Mouse (Mus musculus): ENCODE measurements around the gene Tfeb. TPM values are rescaled to one million over a fixed set of nuclear protein-coding genes. Genes with fewer than 3 reads are reported as not detected.

The Tfeb gene
- polyA plus RNA-seq, 1 experiment from 2014 or later, result 14.1 TPM

DNA sequence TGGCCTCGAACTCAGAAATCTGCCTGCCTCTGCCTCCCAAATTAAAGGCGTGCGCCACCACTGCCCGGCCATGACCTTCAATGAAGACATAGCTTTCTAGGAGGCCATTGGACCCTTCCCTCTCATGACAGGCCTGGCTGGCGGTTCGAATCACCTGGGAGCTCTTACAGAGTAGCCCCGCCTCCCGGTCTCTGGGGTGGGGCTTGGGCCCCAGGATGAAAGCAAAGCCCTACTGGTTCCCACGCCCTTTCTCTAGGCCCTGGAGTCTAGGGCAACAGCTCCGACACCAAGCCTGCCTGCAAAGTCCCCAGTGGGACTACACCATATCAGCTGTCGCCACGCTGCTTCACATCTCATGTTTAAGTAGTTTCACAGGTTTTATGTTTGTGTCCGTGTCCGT lies 7.3 kb downstream of the Tfeb start:
- Histone ChIP-seq H3K4me3 (no peak overlapping the region), H3K27ac (no peak overlapping the region), H3K36me3 (no peaks in the 10 kb centered on the region), H3K4me2 (no peak overlapping the region), H3K27me3 (no peaks in the 10 kb centered on the region), H3K9me3 (no peaks in the 10 kb centered on the region), H3K4me1 (peaks cover 19% of the 10 kb centered on the region), H3K9ac (no peak overlapping the region)
- 92% methylated on average over 14 of the region's 14 CpGs for WGBS
- no peak for ATAC-seq (ENCODE audit: insufficient number of reproducible peaks, low FRiP score, low TSS enrichment, low read depth)

DNA sequence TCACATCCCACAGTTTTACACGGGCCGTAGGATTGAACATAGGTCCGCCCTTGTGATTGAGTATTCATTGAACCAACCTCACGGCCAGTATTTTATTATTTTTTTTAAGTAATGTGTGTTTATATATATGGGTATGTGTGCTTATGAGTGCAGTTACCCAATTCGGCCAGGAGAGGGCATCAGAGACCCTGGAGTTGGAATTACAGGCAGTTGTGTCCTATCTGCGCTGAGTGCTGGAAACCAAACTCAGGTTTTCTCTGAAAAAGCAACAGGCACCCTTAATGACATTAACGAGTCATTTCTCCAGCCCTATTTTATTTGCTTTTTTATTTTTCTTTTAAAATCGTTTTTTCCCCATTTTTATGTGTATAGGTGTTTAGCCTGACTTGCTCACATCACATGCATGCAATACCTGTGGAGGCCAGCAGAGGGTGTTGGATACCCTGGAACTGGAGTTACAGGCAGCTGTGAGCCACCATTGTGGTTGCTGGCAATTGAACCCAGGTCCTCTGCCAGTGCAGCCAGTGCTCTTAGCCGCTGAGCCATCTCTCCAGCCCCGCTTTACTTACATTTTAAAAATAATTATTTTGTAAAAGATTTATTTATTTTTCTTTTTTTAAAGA lies 8.0 kb downstream of the Tfeb start:
- no peak overlapping the region for H3K4me2 ChIP-seq
- no peaks in the 10 kb centered on the region for H3K9me3 ChIP-seq
- H3K9ac ChIP-seq, result no peak overlapping the region
- H3K36me3 ChIP-seq, result no peaks in the 10 kb centered on the region
- H3K27ac ChIP-seq, result no peak overlapping the region
- peaks cover 14% of the 10 kb centered on the region for H3K4me1 ChIP-seq
- no peak for ATAC-seq (ENCODE audit: insufficient number of reproducible peaks, low FRiP score, low TSS enrichment, low read depth)
- H3K27me3 ChIP-seq, result no peaks in the 10 kb centered on the region
- 87% methylated on average over 10 of the region's 10 CpGs for WGBS
- H3K4me3 ChIP-seq, result no peak overlapping the region

DNA sequence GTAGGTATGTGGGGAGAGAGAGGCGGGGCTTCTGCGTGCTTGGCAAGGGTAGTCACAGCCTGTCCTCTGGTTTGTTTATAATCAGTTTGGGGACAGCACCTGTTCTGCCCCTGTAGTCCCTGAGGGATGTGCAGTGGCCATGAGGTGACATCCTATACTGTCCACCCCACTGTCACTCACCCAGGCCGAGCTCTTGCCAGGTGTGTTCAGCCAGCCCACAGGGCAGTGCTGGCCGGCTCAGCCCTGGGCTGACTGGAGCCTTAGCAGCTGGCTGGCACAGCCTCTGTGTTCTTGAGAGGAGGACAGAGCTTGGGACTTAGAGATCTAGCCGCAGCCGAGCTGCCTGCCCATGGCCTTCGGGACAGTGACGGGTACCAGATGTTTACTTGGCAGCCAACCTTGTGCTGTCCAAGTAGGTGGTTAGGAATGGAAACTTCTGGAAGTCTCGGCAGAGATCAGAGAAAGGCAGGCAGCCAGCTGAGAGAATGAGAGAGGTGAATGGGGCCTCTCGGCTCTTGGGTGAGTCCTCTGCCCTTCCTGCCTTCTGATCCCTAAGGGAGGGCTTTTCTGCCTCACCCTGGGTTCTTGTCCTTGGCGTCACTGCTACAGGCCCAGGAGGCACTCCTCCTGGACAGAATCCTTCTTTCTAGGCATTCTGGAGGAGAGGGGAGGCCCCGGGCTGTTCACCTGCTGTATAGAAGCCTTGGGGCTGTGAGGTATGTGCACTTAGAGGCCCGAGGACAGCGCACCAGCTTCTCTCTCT lies 12.1 kb downstream of the Tfeb start:
- Histone ChIP-seq H3K27ac (peak overlapping the region; percentile 33; the same call in 1 of the 2 replicates), H3K36me3 (0 out of 2 replicates have a peak, but pooled peaks cover 6% of the 10 kb centered on the region), H3K4me2 (no peak overlapping the region), H3K4me3 (no peak overlapping the region), H3K4me1 (peaks cover 11% of the 10 kb centered on the region), H3K27me3 (no peaks in the 10 kb centered on the region), H3K9me3 (no peaks in the 10 kb centered on the region), H3K9ac (no peak overlapping the region)
- ATAC-seq (ENCODE audit: insufficient number of reproducible peaks, low FRiP score, low TSS enrichment, low read depth), result peak; percentile 64; the same call in 1 of the 2 replicates
- 52% methylated on average over 14 of the region's 14 CpGs for WGBS

DNA sequence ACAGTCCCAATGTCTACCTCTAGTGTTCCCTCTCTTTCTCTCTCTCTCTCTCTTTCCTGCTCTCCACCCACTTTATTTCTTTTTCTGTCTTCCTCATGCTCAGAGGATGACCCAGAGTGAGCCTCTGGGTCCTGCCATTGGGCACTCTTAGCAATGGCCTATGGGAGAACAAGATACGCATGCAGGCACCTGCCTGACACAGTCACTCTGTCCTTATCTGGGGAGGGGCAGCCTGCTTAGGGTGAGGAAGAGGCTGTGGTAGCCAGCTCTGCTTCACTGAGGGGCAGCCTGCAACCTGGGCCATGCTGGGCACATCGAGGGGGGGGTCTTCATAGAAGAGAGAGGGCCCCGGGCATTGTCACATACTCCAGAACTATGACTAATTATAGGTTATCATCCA lies 12.8 kb downstream of the Tfeb start:
- H3K9me3 ChIP-seq, result no peaks in the 10 kb centered on the region
- peaks cover 11% of the 10 kb centered on the region for H3K4me1 ChIP-seq
- H3K4me3 ChIP-seq, result no peak overlapping the region
- ATAC-seq (ENCODE audit: insufficient number of reproducible peaks, low FRiP score, low TSS enrichment, low read depth), result no peak
- H3K4me2 ChIP-seq, result no peak overlapping the region
- no peak overlapping the region for H3K9ac ChIP-seq
- 0 out of 2 replicates have a peak, but pooled peaks cover 6% of the 10 kb centered on the region for H3K36me3 ChIP-seq
- H3K27ac ChIP-seq, result no peak overlapping the region
- WGBS, result 65% methylated on average over 3 of the region's 3 CpGs
- no peaks in the 10 kb centered on the region for H3K27me3 ChIP-seq

DNA sequence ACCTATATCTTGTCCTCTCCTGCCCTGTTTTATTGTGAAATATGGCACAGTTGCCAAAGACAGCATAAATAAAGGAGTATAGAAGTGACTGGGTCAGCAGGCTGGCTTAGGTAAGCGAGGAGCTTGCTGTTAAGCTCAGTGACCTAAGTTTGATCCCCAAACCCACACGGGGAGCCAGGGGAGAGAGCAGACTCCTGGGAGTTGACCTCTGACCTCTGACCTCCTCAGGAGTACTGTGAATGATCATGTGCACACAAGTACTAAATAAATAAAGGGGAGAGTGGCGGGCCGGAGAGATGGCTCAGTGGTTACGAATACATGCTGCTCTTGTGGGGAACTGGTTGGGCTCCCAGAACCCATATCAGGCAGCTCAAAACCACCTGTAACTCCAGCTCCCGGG lies 13.3 kb downstream of the Tfeb start:
- H3K27me3 ChIP-seq, result no peaks in the 10 kb centered on the region
- 0 out of 2 replicates have a peak, but pooled peaks cover 6% of the 10 kb centered on the region for H3K36me3 ChIP-seq
- peaks cover 11% of the 10 kb centered on the region for H3K4me1 ChIP-seq
- 66% methylated on average over 6 of the region's 6 CpGs for WGBS
- H3K27ac ChIP-seq, result no peak overlapping the region
- no peak overlapping the region for H3K4me3 ChIP-seq
- no peak overlapping the region for H3K4me2 ChIP-seq
- ATAC-seq (ENCODE audit: insufficient number of reproducible peaks, low FRiP score, low TSS enrichment, low read depth), result no peak
- H3K9me3 ChIP-seq, result no peaks in the 10 kb centered on the region
- H3K9ac ChIP-seq, result no peak overlapping the region

DNA sequence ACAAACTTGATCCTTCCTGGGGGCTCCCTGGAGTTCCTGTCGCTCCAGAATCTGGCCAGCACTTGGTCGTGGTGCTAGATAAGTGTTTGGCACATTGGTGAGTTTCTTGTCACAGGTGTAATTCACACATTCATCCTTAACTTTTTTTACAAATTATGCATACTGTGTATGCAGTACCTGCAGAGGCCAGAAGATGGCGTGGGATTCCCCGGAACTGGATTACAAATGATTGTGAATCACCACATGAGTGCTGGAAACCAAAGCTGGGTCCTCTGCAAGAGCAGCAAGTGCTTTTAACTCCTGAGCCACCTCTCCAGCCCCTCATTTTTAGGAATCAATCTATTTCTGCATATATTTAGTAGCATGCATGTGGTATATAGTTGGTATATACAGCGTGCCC lies 15.0 kb downstream of the Tfeb start:
- Histone ChIP-seq H3K27me3 (no peaks in the 10 kb centered on the region), H3K36me3 (0 out of 2 replicates have a peak, but pooled peaks cover 6% of the 10 kb centered on the region), H3K4me2 (no peak overlapping the region), H3K4me3 (no peak overlapping the region), H3K4me1 (peaks cover 11% of the 10 kb centered on the region), H3K27ac (no peak overlapping the region), H3K9ac (no peak overlapping the region), H3K9me3 (no peaks in the 10 kb centered on the region)
- ATAC-seq (ENCODE audit: insufficient number of reproducible peaks, low FRiP score, low TSS enrichment, low read depth), result no peak
- 72% methylated on average over 5 of the region's 5 CpGs for WGBS

DNA sequence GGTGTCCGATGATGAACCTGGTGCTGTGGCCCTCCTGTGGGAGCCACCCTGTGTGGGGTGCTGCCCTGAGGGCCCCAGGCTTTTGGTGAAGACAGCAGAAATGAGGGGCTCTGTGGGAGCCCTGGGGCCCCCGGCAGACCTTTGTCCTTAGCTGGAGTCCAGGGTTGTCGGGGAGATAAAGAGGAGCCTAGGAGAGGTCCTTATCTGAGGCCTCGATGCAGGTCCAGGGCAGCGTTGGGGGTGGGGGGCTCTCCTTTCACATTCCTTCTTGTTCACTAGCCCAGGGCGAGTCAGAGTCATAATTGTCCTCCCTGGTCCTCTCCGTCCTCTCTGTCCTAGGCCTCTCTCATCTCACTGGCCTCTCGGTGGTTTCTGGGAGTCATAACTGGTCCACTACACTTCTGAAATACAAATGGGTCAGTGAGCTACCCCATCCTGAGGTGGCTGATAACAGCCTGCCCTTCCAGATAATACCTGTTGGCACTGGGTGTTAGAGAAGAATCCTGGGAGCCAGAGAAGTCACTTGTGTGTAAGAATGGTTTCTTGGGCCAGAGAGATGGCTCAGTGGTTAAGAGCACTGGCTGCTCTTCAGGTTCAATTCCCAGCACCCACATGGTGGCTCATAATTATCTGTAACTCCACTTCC lies 16.4 kb downstream of the Tfeb start:
- no peak for ATAC-seq (ENCODE audit: insufficient number of reproducible peaks, low FRiP score, low TSS enrichment, low read depth)
- Histone ChIP-seq H3K27ac (no peak overlapping the region), H3K27me3 (no peaks in the 10 kb centered on the region), H3K9ac (no peak overlapping the region), H3K4me2 (no peak overlapping the region), H3K9me3 (no peaks in the 10 kb centered on the region), H3K36me3 (0 out of 2 replicates have a peak, but pooled peaks cover 6% of the 10 kb centered on the region), H3K4me3 (no peak overlapping the region), H3K4me1 (peaks cover 11% of the 10 kb centered on the region)
- WGBS, result 86% methylated on average over 8 of the region's 8 CpGs

DNA sequence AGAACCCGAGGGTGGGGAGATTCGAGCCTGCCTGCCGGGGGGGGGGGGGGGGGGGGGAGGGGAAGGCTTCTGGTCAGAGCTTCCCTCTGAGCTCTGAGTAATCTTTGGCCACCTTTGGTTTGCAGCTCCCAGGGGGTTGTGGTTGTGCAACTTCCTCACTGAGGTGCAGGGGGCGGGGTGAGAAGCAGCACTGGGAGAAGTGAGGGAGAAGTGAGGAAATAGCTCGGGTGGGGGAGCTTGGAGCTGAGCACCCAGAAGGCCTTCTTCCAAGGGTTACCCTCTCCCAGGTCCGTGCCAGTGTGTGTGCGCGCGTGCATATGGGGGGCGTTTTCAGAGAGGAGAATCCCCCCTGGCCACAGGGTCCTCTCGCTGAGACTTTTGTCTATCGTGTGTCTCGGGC lies 17.4 kb downstream of the Tfeb start:
- Histone ChIP-seq H3K27me3 (no peaks in the 10 kb centered on the region), H3K4me2 (no peak overlapping the region), H3K36me3 (0 out of 2 replicates have a peak, but pooled peaks cover 6% of the 10 kb centered on the region), H3K4me1 (peaks cover 5% of the 10 kb centered on the region), H3K4me3 (no peak overlapping the region), H3K9me3 (no peaks in the 10 kb centered on the region), H3K9ac (no peak overlapping the region), H3K27ac (no peak overlapping the region)
- WGBS, result 77% methylated on average over 10 of the region's 13 CpGs
- no peak for ATAC-seq (ENCODE audit: insufficient number of reproducible peaks, low FRiP score, low TSS enrichment, low read depth)

DNA sequence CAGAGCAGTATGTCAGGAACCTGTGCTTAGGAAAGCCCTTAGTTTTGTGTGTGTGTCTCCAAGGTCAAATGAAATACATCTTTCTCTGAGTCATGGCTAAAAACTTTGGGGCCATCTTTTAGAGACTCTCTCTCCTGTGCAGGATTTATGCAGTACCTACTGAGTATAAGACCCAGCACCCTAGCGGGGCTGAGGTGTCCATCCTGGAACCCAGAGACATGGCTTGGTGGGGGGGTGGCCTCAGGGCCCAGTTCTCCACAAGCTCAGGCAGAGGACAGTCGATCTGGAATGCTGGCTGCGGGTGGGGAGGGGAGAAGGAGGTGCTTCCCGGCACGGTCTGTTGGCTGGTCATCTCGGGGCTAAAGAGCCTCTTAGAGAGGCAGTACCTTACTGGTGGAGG lies 19.5 kb downstream of the Tfeb start:
- 37% methylated on average over 6 of the region's 6 CpGs for WGBS
- Histone ChIP-seq H3K9ac (no peak overlapping the region), H3K36me3 (0 out of 2 replicates have a peak, but pooled peaks cover 6% of the 10 kb centered on the region), H3K4me2 (no peak overlapping the region), H3K4me3 (no peak overlapping the region), H3K27ac (no peak overlapping the region), H3K9me3 (no peaks in the 10 kb centered on the region), H3K27me3 (no peaks in the 10 kb centered on the region), H3K4me1 (peaks cover 16% of the 10 kb centered on the region)
- ATAC-seq (ENCODE audit: insufficient number of reproducible peaks, low FRiP score, low TSS enrichment, low read depth), result no peak

DNA sequence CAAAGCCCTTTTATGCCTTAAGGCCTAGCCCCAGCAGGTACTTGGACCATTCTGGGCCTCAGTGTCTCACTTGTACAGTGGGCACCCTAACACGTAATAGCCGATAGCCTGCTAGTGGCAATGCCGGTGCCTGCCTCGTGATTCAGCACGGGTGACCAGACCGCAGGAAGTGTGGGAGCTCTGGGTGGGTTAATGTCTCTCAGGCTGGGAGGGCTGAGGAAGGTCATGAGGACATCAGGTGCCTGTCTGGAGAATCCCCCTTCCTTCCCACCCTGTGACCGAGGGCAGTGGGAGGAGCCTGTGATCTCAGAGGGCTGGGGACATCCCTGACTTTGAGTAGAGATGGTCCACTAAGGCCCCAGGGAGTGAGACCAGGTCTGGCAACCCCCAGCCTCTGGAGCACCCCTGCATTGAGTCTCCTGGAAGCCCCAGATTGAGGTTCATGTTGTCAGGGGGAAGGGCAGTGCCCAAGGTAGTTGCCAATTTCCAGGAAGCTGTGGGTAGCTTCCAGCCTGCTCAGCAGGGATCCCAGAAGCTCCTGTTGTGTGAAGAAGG lies 20.3 kb downstream of the Tfeb start:
- Histone ChIP-seq H3K27ac (no peak overlapping the region), H3K9me3 (no peaks in the 10 kb centered on the region), H3K36me3 (0 out of 2 replicates have a peak, but pooled peaks cover under 1% of the 10 kb centered on the region), H3K4me1 (peaks cover 16% of the 10 kb centered on the region), H3K9ac (no peak overlapping the region), H3K27me3 (no peaks in the 10 kb centered on the region), H3K4me3 (no peak overlapping the region), H3K4me2 (no peak overlapping the region)
- 83% methylated on average over 7 of the region's 7 CpGs for WGBS
- ATAC-seq (ENCODE audit: insufficient number of reproducible peaks, low FRiP score, low TSS enrichment, low read depth), result no peak

DNA sequence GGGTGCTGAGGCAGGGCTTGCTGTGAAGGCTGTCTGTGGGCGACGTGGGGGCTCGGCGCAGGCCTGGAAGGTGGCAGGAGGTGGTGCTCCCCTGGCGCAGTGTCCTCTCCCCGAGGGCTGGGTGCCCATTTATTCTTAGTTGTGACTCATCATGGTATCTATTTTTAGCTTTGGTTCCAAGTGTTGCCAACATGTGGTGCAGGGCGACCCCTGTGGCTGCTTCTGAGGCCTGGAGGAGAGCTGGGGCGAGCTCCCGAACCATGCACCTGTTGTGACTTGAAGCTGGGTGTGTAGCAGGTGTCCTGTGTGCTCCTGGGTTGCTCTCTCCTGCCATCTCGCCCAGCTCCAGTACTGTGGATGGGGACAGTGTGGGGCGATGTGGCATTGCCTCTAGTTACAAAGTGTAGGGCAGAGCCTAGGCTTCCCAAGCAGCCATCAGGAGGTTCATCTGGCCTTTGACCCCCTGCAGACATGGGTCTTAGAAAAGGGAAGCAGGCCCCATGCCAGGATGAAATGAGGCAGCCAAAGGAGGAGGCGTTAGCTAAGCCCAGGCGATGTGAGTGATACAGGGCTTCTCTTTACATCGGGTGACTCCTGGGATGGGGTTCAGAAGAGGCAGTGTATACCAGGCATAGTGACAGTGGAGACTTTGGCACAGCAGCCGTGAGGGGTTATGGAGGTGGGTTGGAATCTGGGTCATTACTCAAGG lies 23.0 kb downstream of the Tfeb start:
- Histone ChIP-seq H3K9me3 (no peaks in the 10 kb centered on the region), H3K4me2 (no peak overlapping the region), H3K9ac (no peak overlapping the region), H3K27me3 (no peaks in the 10 kb centered on the region), H3K4me1 (peaks cover 33% of the 10 kb centered on the region), H3K4me3 (no peak overlapping the region), H3K36me3 (no peaks in the 10 kb centered on the region), H3K27ac (no peak overlapping the region)
- 74% methylated on average over 15 of the region's 15 CpGs for WGBS
- ATAC-seq (ENCODE audit: insufficient number of reproducible peaks, low FRiP score, low TSS enrichment, low read depth), result no peak

Data from limb, embryonic 15.5 days (tissue).